Mouse (Mus musculus) CH12.LX (cell line): ENCODE results near the gene Tgfbr1. TPM values are rescaled to one million over a fixed set of nuclear protein-coding genes. Genes with fewer than 3 reads are reported as not detected.

Source experiments
- DNase-seq: peaks from one replicate; pipeline ENCODE4 v3.0.0-alpha.2; 2013; ENCODE audit errors: extremely low read depth
- H3K27ac ChIP-seq: 2 replicates; pipeline ENCODE4 v1.5.1; 2012; ENCODE audit warnings: low read depth, mild to moderate bottlenecking, control low read depth, moderate library complexity; ENCODE audit not compliant: insufficient read depth
- H3K27me3 ChIP-seq: replicated peaks from 2 replicates; pipeline ENCODE3; 2012; ENCODE audit warnings: inconsistent platforms
- H3K36me3 ChIP-seq, 2 experiments: replicated peaks in 1 of 2; 2 replicates each; pipeline versions ENCODE3 to v1.6.1; 2012; ENCODE audit warnings: inconsistent platforms in 1 of 2, low read length in 1 of 2, mild to moderate bottlenecking in 1 of 2, mixed read lengths in 1 of 2, moderate library complexity in 1 of 2; ENCODE audit not compliant: control insufficient read depth in 1 of 2, insufficient read depth in 1 of 2
- H3K4me1 ChIP-seq, 2 experiments: 2 replicates each; pipeline ENCODE4 v1.6.1; 2012; ENCODE audit warnings: inconsistent platforms in 1 of 2, moderate library complexity in 1 of 2; ENCODE audit not compliant: insufficient read depth in 2 of 2, control insufficient read depth in 1 of 2
- H3K4me2 ChIP-seq: 2 replicates; pipeline ENCODE4 v1.6.1; 2012; ENCODE audit warnings: low read depth, mild to moderate bottlenecking, control low read depth; ENCODE audit not compliant: poor library complexity, insufficient read depth, severe bottlenecking
- H3K4me3 ChIP-seq, 3 experiments: fragments of 150-350 bp in 1 of 3; sonication (generic) in 1 of 3; replicated peaks in 1 of 3; 2 replicates each; pipeline versions ENCODE3 to v1.5.1; 2011 to 2012; ENCODE audit warnings: low read depth in 2 of 3, low read length in 2 of 3, mild to moderate bottlenecking in 2 of 3, moderate library complexity in 2 of 3, control low read depth in 1 of 3, improper control_type of control experiment in 1 of 3, inconsistent platforms in 1 of 3, mixed read lengths in 1 of 3; ENCODE audit not compliant: poor library complexity in 1 of 3
- H3K79me2 ChIP-seq: replicated peaks from 2 replicates; pipeline ENCODE4 v1.6.1; 2012; ENCODE audit warnings: mild to moderate bottlenecking, moderate library complexity; ENCODE audit not compliant: control insufficient read depth, poor library complexity, insufficient read depth, severe bottlenecking; ENCODE audit errors: extremely low read depth
- H3K9ac ChIP-seq: 2 replicates; pipeline ENCODE4 v1.6.1; 2012; ENCODE audit warnings: low read depth, mild to moderate bottlenecking, control low read depth, moderate library complexity; ENCODE audit not compliant: insufficient read depth
- H3K9me3 ChIP-seq: replicated peaks from 2 replicates; pipeline ENCODE3; 2012; ENCODE audit warnings: low read length, inconsistent platforms, mixed read lengths
- BHLHE40 ChIP-seq: IDR thresholded peaks from 2 replicates; pipeline ENCODE4 v1.6.1; 2011; ENCODE audit warnings: mild to moderate bottlenecking, low read depth, low read length, improper control_type of control experiment
- CHD2 ChIP-seq: IDR thresholded peaks from 2 replicates; pipeline ENCODE4 v1.6.1; 2011; ENCODE audit warnings: low read length, improper control_type of control experiment
- CTCF ChIP-seq, 2 experiments: IDR thresholded peaks in 1 of 2; conservative IDR thresholded peaks in 1 of 2; 2 replicates each; pipeline ENCODE4 v1.5.1; 2011 to 2012; ENCODE audit warnings: low read depth in 2 of 2, low read length in 2 of 2, improper control_type of control experiment in 1 of 2, inconsistent platforms in 1 of 2, mild to moderate bottlenecking in 1 of 2, moderate library complexity in 1 of 2
- E2F4 ChIP-seq: IDR thresholded peaks from 2 replicates; pipeline ENCODE4 v1.6.1; 2011; ENCODE audit warnings: low read depth, low read length, improper control_type of control experiment; ENCODE audit not compliant: insufficient replicate concordance
- GABPA ChIP-seq: IDR thresholded peaks from 2 replicates; pipeline ENCODE4 v1.6.1; 2012; ENCODE audit warnings: low read depth, low read length, improper control_type of control experiment, inconsistent platforms; ENCODE audit not compliant: insufficient replicate concordance
- JUN ChIP-seq: IDR thresholded peaks from 2 replicates; pipeline ENCODE4 v1.6.1; 2011; ENCODE audit warnings: low read depth, mild to moderate bottlenecking, low read length, improper control_type of control experiment, moderate library complexity; ENCODE audit not compliant: insufficient read depth
- KAT2A ChIP-seq: IDR thresholded peaks from 2 replicates; pipeline ENCODE4 v1.6.1; 2012; ENCODE audit warnings: low read length, improper control_type of control experiment, inconsistent platforms; ENCODE audit not compliant: insufficient replicate concordance
- MAFK ChIP-seq: IDR thresholded peaks from 2 replicates; pipeline ENCODE4 v1.6.1; 2011; ENCODE audit warnings: low read length, improper control_type of control experiment; ENCODE audit not compliant: insufficient replicate concordance
- MAX ChIP-seq: IDR thresholded peaks from 2 replicates; pipeline ENCODE4 v1.6.1; 2011; ENCODE audit warnings: low read length, improper control_type of control experiment
- MAZ ChIP-seq: IDR thresholded peaks from 2 replicates; pipeline ENCODE4 v1.6.1; 2012; ENCODE audit warnings: low read depth, mild to moderate bottlenecking, inconsistent platforms, low read length, improper control_type of control experiment, moderate library complexity
- MYC ChIP-seq: IDR thresholded peaks from 2 replicates; pipeline ENCODE4 v1.6.1; 2011; ENCODE audit warnings: low read depth, mild to moderate bottlenecking, improper control_type of control experiment, low read length
- NELFE ChIP-seq: IDR thresholded peaks from 2 replicates; pipeline ENCODE4 v1.6.1; 2011; ENCODE audit warnings: low read depth, low read length, improper control_type of control experiment
- NRF1 ChIP-seq: IDR thresholded peaks from 2 replicates; pipeline ENCODE4 v1.6.1; 2014; ENCODE audit warnings: low read depth, mild to moderate bottlenecking, inconsistent platforms, low read length, improper control_type of control experiment, moderate library complexity
- POLR2A ChIP-seq: IDR thresholded peaks from 2 replicates; pipeline ENCODE4 v1.6.1; 2011; ENCODE audit warnings: low read depth, mild to moderate bottlenecking, improper control_type of control experiment, low read length
- POLR2AphosphoS2 ChIP-seq: IDR thresholded peaks from 2 replicates; pipeline ENCODE4 v1.6.1; 2011; ENCODE audit warnings: low read depth, low read length, improper control_type of control experiment
- SIN3A ChIP-seq: IDR thresholded peaks from 2 replicates; pipeline ENCODE4 v1.6.1; 2012; ENCODE audit warnings: low read length, improper control_type of control experiment, inconsistent platforms
- TBP ChIP-seq: conservative IDR thresholded peaks from 2 replicates; pipeline ENCODE4 v1.6.1; 2011; ENCODE audit warnings: low read depth, low read length, improper control_type of control experiment
- TCF12 ChIP-seq: IDR thresholded peaks from 2 replicates; pipeline ENCODE4 v1.6.1; 2014; ENCODE audit warnings: low read depth, mild to moderate bottlenecking, inconsistent platforms, low read length, improper control_type of control experiment
- USF1 ChIP-seq: IDR thresholded peaks from 2 replicates; pipeline ENCODE4 v1.6.1; 2014; ENCODE audit warnings: low read depth, mild to moderate bottlenecking, inconsistent platforms, low read length, improper control_type of control experiment
- USF2 ChIP-seq: conservative IDR thresholded peaks from 2 replicates; pipeline ENCODE4 v1.6.1; 2011; ENCODE audit warnings: low read depth, low read length, improper control_type of control experiment
- ZMIZ1 ChIP-seq: IDR thresholded peaks from 2 replicates; pipeline ENCODE4 v1.6.1; 2012; ENCODE audit warnings: low read depth, mild to moderate bottlenecking, inconsistent platforms, low read length, improper control_type of control experiment
- ZNF384 ChIP-seq: IDR thresholded peaks from 2 replicates; pipeline ENCODE4 v1.6.1; 2012; ENCODE audit warnings: low read depth, low read length, improper control_type of control experiment, inconsistent platforms
- dilution Hi-C: fragments of 300-500 bp; cut with MboI; formaldehyde crosslinking; loops from 2 replicates; pipeline ENCODE4 v1.14.3; 2020; ENCODE audit warnings: low sequenced_read_pairs; ENCODE audit not compliant: extremely low pct_unique_long_range_greater_than_20kb, extremely low pct_ligation_motif_present
- in situ Hi-C: fragments of 300-500 bp; cut with MboI; formaldehyde crosslinking; loops from 3 replicates; pipeline ENCODE4 v1.14.3; 2019; ENCODE audit warnings: low sequenced_read_pairs, low pct_ligation_motif_present, low pct_unique_long_range_greater_than_20kb, mixed read lengths
- polyA plus RNA-seq: library from polyadenylated mRNA; unstranded; fragments of >175 nt; gene quantifications from 2 replicates; pipeline ENCODE4 v1.2.1, GENCODE M21; 2012; ENCODE audit warnings: low read depth; ENCODE audit not compliant: insufficient read length
- total RNA-seq, 2 experiments: library from RNA; depleted of rRNA; stranded (reverse); fragments of 300-350 nt in 1 of 2; fragments of >200 nt in 1 of 2; gene quantifications; 2 replicates each; pipeline ENCODE4 v1.2.3; 2012 to 2014

Tgfbr1 gene
- total and polyA plus RNA-seq, 3 experiments = 3.4 to 8.7 (median 7.0) TPM

GRCm38 (mm10) chr4:47327782-47328181, 25.2 kb upstream of the Tgfbr1 start:
- peaks cover 0 to 8% of the 10 kb centered on the region in 2 experiments; a peak in 2 of 4 replicates for H3K4me1 ChIP-seq
- H3K4me2 ChIP-seq = no peak overlapping the region
- H3K9ac ChIP-seq = no peak overlapping the region
- in situ Hi-C loops (no loop called here), dilution Hi-C loops (no loop called here)
- DNase-seq = no peak
- H3K79me2 ChIP-seq = no peaks in the 10 kb centered on the region; the same call in 1 of the 2 replicates
- H3K9me3 ChIP-seq = no peaks in the 10 kb centered on the region
- TF ChIP-seq POLR2A (no peak), JUN (no peak), MYC (no peak), POLR2AphosphoS2 (no peak), E2F4 (no peak), KAT2A (no peak), TCF12 (no peak)
- no peaks in the 10 kb centered on the region for H3K36me3 ChIP-seq
- no peak overlapping the region for H3K4me3 ChIP-seq
- H3K27me3 ChIP-seq = no peaks in the 10 kb centered on the region
- H3K27ac ChIP-seq = no peak overlapping the region

GRCm38 (mm10) chr4:47329285-47329684, 23.7 kb upstream of the Tgfbr1 start:
- TF ChIP-seq POLR2AphosphoS2 = no peak
- TF ChIP-seq USF1 = no peak
- no peak for TF ChIP-seq USF2
- no peak for TF ChIP-seq ZMIZ1
- TF ChIP-seq NRF1 = no peak
- TF ChIP-seq GABPA = no peak
- TF ChIP-seq BHLHE40 = no peak
- no peak for TF ChIP-seq E2F4
- no peak for TF ChIP-seq SIN3A
- TF ChIP-seq MAX = no peak
- no peak for TF ChIP-seq CTCF (conservative IDR thresholded peaks at IDR 0.05 in 1 of 2, IDR thresholded peaks at IDR 0.05 in 1 of 2; ENCODE audit: low read depth in 2 of 2, low read length in 2 of 2)
- TF ChIP-seq MAZ = no peak
- no peak for TF ChIP-seq TCF12
- no peak for TF ChIP-seq POLR2A
- TF ChIP-seq MAFK = no peak
- no peak for TF ChIP-seq CHD2
- no peak for TF ChIP-seq ZNF384
- no peak for TF ChIP-seq NELFE
- no peak for TF ChIP-seq TBP
- no peak for TF ChIP-seq KAT2A
- Histone ChIP-seq H3K36me3 (no peaks in the 10 kb centered on the region), H3K4me2 (no peak overlapping the region), H3K9ac (no peak overlapping the region), H3K9me3 (no peaks in the 10 kb centered on the region), H3K4me3 (no peak overlapping the region), H3K27me3 (no peaks in the 10 kb centered on the region), H3K79me2 (no peaks in the 10 kb centered on the region; the same call in 1 of the 2 replicates), H3K27ac (no peak overlapping the region), H3K4me1 (peaks cover 0 to 13% of the 10 kb centered on the region in 2 experiments; a peak in 2 of 4 replicates)
- in situ Hi-C loops = no loop called here
- dilution Hi-C loops = no loop called here
- DNase-seq = no peak
